Mouse (Mus musculus): Measurements from ENCODE around the gene Eftud2. TPM values are rescaled to one million over a fixed set of nuclear protein-coding genes. Genes with fewer than 3 reads are reported as not detected.

Gene Eftud2
- polyA plus RNA-seq, 1 experiment from 2014 or later: 233 TPM

DNA sequence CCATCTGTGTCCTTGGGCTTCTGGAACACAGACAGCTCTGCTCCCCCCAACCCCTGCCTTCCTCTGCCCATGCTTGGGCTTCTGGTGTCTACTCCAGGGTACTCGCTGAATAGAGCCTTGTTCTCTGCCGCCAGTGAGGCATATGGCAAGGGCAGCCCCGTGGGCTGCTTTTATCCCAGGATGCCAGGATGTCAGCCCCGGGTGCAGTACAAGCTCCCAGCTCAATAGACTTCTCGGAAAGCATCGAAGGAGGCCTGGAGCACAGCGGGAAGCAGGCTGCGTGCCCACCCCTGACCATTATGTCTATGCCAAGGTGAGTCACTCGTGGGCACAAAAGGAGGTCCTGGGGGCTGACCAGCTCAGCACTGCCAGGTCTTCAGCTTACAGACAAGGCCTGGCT lies 17.6 kb upstream of the Eftud2 start:
- no peaks in the 10 kb centered on the region for H3K36me3 ChIP-seq
- H3K9ac ChIP-seq: no peak overlapping the region; the same call in 1 of the 2 replicates
- ATAC-seq (ENCODE audit: insufficient number of reproducible peaks, insufficient read depth, low FRiP score, low TSS enrichment): no peak
- WGBS: 61% methylated on average over 9 of the region's 9 CpGs
- H3K27me3 ChIP-seq: peaks cover 29% of the 10 kb centered on the region
- 0 out of 2 replicates have a peak, but pooled peaks cover 2% of the 10 kb centered on the region for H3K4me1 ChIP-seq
- no peak overlapping the region for H3K27ac ChIP-seq
- H3K9me3 ChIP-seq: no peaks in the 10 kb centered on the region
- no peak overlapping the region for H3K4me3 ChIP-seq
- no peak overlapping the region for H3K4me2 ChIP-seq (replicated peaks)

DNA sequence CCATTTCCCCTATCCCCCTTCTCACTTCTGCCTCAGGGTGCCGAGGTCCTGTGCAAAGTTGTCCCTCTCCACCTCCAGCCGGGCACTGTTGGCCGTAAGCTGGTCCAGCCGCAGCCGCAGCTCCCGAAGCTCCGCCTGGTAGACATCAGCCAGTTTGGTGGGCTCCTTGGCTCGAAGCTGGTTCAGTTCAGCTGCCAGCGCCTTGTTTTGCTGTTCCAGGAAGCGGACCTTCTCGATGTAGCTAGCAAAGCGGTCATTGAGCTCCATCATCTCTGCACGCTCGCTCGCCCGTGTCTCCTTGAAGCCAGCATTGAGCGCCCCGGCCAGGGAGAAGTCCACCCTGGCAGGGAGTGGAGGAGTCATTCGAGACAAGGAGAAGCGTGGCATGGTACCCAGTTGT lies 15.9 kb upstream of the Eftud2 start:
- Histone ChIP-seq H3K4me2 (replicated peaks) (no peak overlapping the region), H3K36me3 (no peaks in the 10 kb centered on the region), H3K4me3 (no peak overlapping the region), H3K4me1 (0 out of 2 replicates have a peak, but pooled peaks cover 4% of the 10 kb centered on the region), H3K27me3 (peaks cover 42% of the 10 kb centered on the region), H3K27ac (no peak overlapping the region), H3K9me3 (no peaks in the 10 kb centered on the region), H3K9ac (no peak overlapping the region)
- no peak for ATAC-seq (ENCODE audit: insufficient number of reproducible peaks, insufficient read depth, low FRiP score, low TSS enrichment)
- 80% methylated on average over 20 of the region's 20 CpGs for WGBS

DNA sequence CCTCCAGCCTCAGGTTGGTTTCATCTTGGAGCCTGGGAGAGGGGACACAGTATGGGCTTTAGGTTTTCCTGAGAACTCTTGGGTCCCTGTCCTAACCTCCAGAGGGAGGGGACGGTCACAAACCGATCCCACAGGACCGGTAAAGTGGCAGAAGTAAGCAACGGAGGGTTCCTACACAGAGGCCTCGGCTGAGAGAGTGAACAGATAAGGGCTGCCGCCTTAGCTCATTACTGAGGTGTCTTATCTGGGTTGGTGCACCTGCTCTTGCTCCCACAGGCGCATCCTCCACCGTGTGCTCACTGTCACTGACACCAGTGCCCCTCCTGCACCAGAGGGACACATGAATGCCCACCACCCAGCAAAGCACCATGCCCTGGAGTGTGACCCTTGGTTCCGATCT lies 15.0 kb upstream of the Eftud2 start:
- no peak for ATAC-seq (ENCODE audit: insufficient number of reproducible peaks, insufficient read depth, low FRiP score, low TSS enrichment)
- no peak overlapping the region for H3K4me2 ChIP-seq (replicated peaks)
- no peak overlapping the region for H3K4me3 ChIP-seq
- H3K27me3 ChIP-seq: peaks cover 46% of the 10 kb centered on the region
- H3K9me3 ChIP-seq: no peaks in the 10 kb centered on the region
- 0 out of 2 replicates have a peak, but pooled peaks cover 4% of the 10 kb centered on the region for H3K4me1 ChIP-seq
- no peak overlapping the region for H3K27ac ChIP-seq
- no peaks in the 10 kb centered on the region for H3K36me3 ChIP-seq
- 79% methylated on average over 9 of the region's 9 CpGs for WGBS
- no peak overlapping the region for H3K9ac ChIP-seq

DNA sequence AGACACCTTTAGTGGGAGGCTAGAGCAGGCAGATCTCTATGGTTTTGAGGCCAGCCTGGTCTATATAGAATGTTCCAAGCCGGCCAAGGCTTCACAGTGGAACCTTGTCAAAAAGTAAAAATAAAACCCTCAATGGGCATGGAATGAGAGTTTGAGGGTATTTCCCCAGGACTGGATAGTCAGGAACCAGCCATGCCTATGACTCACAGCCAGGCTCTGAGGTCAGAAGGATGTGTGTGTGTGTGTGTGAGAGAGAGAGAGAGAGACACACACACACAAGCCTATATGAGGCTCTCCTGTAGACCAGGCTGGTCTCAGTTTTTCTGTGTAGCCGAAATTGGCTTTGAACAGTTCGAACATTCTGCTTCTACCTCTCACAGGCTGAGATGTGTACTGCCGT lies 13.9 kb upstream of the Eftud2 start:
- no peaks in the 10 kb centered on the region for H3K9me3 ChIP-seq
- no peak for ATAC-seq (ENCODE audit: insufficient number of reproducible peaks, insufficient read depth, low FRiP score, low TSS enrichment)
- WGBS: 84% methylated on average over 4 of the region's 4 CpGs
- 0 out of 2 replicates have a peak, but pooled peaks cover 4% of the 10 kb centered on the region for H3K4me1 ChIP-seq
- H3K27ac ChIP-seq: no peak overlapping the region
- no peak overlapping the region for H3K4me3 ChIP-seq
- H3K4me2 ChIP-seq (replicated peaks): no peak overlapping the region
- no peak overlapping the region for H3K9ac ChIP-seq
- no peaks in the 10 kb centered on the region for H3K36me3 ChIP-seq
- peaks cover 46% of the 10 kb centered on the region for H3K27me3 ChIP-seq

DNA sequence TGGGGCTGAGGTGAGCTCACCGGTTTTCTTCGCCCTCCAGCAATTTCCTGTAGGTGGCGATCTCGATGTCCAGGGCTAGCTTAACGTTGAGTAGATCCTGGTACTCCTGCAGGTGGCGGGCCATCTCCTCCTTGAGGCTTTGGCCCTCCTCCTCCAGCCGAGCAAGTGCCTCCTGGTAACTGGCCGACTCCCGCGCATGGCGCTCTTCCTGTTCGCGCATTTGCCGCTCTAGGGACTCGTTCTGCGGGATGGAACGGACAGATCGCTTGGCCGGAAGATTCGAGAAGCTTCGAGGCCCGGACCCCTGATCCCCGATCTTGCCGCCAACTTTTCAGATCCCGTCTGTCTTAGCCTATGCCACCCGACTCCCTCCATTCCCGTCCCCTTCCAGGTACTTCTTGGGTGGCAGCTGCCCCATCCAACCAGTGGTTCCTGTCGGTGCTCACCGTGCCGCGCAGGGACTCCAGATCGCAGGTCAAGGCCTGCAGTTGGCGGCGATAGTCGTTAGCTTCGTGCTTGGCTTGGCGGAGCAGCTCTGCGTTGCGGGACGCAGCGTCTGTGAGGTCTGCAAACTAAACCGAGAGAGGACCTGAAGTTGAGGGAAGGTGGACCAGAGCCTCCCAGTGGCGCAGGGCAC lies 12.3 kb upstream of the Eftud2 start:
- Histone ChIP-seq H3K9me3 (no peaks in the 10 kb centered on the region), H3K27ac (no peak overlapping the region), H3K4me1 (0 out of 2 replicates have a peak, but pooled peaks cover 6% of the 10 kb centered on the region), H3K27me3 (peaks cover 49% of the 10 kb centered on the region), H3K9ac (peak overlapping the region; percentile 41), H3K4me3 (peak overlapping the region; percentile 37), H3K36me3 (no peaks in the 10 kb centered on the region), H3K4me2 (replicated peaks) (peak overlapping the region; percentile 58)
- peak; percentile 72; the same call in 1 of the 2 replicates for ATAC-seq (ENCODE audit: insufficient number of reproducible peaks, insufficient read depth, low FRiP score, low TSS enrichment)
- WGBS: 2% methylated on average over 43 of the region's 43 CpGs

DNA sequence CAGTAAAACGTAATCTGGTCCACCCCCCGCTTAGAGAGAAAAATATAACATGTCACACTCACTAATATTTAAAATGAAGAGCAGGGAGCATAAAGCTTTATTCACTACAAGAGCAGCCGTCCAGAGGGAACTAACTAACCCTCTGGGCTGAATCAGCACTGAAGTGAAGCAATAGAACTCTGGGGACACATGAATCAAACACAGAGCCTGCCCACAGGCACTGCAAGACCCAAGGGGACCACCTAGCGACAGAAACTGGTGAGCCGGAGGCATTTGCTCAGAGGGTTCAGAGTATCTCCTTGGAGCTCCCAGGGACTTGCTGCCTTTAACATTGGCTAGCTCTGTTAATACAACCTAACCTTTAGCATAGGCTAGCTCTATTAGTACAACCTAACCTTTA lies 9.3 kb upstream of the Eftud2 start:
- no peak overlapping the region for H3K4me2 ChIP-seq (replicated peaks)
- no peak overlapping the region for H3K27ac ChIP-seq
- H3K9me3 ChIP-seq: no peaks in the 10 kb centered on the region
- 60% methylated on average over 5 of the region's 5 CpGs for WGBS
- ATAC-seq (ENCODE audit: insufficient number of reproducible peaks, insufficient read depth, low FRiP score, low TSS enrichment): no peak
- 0 out of 2 replicates have a peak, but pooled peaks cover 9% of the 10 kb centered on the region for H3K4me1 ChIP-seq
- H3K36me3 ChIP-seq: no peaks in the 10 kb centered on the region
- H3K27me3 ChIP-seq: peaks cover 32% of the 10 kb centered on the region
- H3K9ac ChIP-seq: no peak overlapping the region
- H3K4me3 ChIP-seq: no peak overlapping the region

DNA sequence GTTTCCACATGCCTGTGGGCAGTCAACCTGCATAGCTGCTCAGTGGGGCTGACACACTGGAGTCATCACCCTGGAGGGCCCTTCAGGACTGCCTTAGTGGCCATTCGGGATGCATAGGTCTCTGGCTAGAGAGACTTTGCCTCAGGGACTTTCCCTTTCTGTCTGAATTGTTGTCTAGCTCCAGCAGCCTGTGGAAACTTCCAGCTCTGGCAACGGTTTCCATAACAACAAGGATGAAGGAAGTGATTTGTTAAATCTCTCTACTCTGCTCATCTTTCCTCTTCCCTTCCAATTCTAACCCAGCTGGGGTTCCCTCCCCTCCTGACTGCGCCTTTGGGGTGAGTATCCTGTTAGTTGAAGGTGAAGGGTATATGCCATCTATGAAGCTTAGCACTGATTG lies 7.3 kb upstream of the Eftud2 start:
- H3K4me3 ChIP-seq: no peak overlapping the region
- ATAC-seq (ENCODE audit: insufficient number of reproducible peaks, insufficient read depth, low FRiP score, low TSS enrichment): no peak
- H3K4me2 ChIP-seq (replicated peaks): no peak overlapping the region
- H3K36me3 ChIP-seq: no peaks in the 10 kb centered on the region
- 0 out of 2 replicates have a peak, but pooled peaks cover 5% of the 10 kb centered on the region for H3K4me1 ChIP-seq
- H3K27me3 ChIP-seq: peaks cover 18% of the 10 kb centered on the region
- H3K9ac ChIP-seq: no peak overlapping the region
- no peaks in the 10 kb centered on the region for H3K9me3 ChIP-seq
- H3K27ac ChIP-seq: no peak overlapping the region
- WGBS: 43% methylated on average over 3 of the region's 3 CpGs

DNA sequence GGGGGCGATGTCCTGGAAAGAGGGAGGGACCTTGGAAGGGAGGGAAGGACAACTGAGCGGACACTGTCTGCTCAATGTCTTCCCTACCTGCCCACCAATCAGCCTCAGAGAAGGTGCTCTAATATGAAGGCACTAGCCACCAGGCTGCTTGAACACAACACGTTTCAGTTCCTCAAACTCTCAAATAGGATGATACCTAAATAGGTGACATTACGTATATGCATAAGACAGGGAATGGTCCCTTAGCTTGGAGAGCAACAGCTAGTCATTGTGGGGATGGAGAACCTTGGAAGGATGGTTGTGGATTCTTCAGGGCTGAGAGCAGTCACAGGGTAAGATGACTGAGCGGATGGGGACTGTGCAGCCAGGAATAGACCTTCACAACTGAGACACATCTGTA lies 6.6 kb upstream of the Eftud2 start:
- Histone ChIP-seq H3K4me2 (replicated peaks) (no peak overlapping the region), H3K36me3 (no peaks in the 10 kb centered on the region), H3K4me1 (0 out of 2 replicates have a peak, but pooled peaks cover 5% of the 10 kb centered on the region), H3K27me3 (peaks cover 11% of the 10 kb centered on the region), H3K9me3 (no peaks in the 10 kb centered on the region), H3K4me3 (no peak overlapping the region), H3K27ac (no peak overlapping the region), H3K9ac (no peak overlapping the region)
- no peak for ATAC-seq (ENCODE audit: insufficient number of reproducible peaks, insufficient read depth, low FRiP score, low TSS enrichment)
- 88% methylated on average over 5 of the region's 5 CpGs for WGBS

DNA sequence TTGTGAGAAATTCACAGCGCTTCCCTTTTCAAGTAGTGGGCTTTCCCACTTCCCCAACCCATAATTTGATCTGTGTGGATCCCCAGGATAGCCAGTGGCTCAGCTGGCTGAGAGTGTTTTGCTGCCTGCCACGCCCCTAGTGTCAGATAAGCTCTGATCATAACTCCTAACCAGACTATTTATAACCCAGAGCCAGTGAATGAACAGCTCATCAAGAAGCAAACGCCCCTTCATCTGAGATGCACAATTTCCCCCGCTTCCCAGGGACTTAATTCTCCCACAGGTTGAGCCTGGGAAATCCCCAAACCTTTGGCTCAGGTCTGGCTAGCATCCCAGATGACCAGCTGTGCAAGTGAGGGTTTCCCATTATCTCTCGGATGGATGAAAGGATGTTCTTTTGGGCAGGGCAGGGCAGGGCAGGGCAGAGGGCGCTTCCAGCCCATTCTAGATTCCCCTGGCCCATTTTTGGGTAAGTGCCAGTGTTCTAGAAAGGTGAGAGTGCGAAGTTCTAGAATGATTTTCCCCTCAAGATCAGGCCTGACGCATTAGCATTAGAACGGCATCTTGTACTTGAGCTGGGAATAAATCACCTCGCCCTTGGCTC lies 3.9 kb upstream of the Eftud2 start, which contains the start of gene Fam187a:
TSS of gene Fam187a (plus strand) at position 554 of the 604 bp plus-strand sequence.
- Histone ChIP-seq H3K9ac (no peak within 1 kb of the TSS), H3K36me3 (no peaks in the 10 kb centered on the region), H3K27ac (no peak within 1 kb of the TSS), H3K4me2 (replicated peaks) (no peak within 1 kb of the TSS), H3K4me1 (peaks cover 15% of the 10 kb centered on the region), H3K27me3 (peaks cover 3% of the 10 kb centered on the region), H3K4me3 (no peak within 1 kb of the TSS), H3K9me3 (no peaks in the 10 kb centered on the region)
- WGBS: 58% methylated on average over 10 of the region's 10 CpGs
- ATAC-seq (ENCODE audit: insufficient number of reproducible peaks, insufficient read depth, low FRiP score, low TSS enrichment): no peak

DNA sequence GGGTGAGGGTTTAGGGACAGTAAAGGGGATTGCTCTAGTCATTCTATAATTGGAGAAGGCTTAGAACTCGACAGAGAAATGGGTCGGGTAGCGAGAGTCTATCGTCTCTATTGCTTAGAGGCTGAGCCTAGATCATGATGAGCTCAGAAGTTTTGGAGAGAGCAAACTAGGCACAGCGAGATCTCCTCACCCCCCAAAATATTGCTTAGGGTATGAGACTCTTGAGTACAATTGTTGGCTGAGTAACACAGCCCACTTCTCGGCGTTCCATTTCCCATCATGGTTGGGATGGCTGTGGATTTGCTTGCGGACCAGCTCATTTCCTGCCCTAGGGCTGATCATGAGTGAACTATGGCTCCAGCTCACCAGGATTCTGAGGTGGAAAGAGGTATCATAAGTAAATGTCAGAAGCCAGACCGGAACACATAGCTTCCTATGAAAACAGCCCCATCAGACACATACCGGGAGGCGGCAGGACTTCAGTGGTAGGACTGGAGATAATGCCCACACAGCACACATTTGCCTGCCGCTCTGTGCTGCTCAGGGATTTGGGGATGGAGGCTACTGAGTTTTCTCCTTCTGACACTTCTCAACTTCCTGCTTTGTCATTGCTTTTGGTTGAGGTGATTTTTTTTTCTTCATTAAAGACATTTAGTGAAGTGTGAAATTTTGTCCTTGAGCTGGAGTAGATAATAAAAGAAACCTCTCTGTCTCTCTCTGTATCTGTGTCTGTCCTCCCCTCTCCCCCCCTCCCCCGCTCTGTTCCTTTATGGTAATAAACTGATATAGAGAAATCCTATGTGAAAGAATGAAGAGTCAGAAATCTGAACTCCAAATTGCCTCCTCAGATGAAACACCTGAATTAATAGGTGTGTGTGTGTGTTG lies 771 bp upstream of the Eftud2 start:
- H3K36me3 ChIP-seq: peaks cover 9% of the 10 kb centered on the region
- peak overlapping the region; percentile 75 for H3K4me2 ChIP-seq (replicated peaks)
- H3K9ac ChIP-seq: peak overlapping the region; percentile 85
- WGBS: 15% methylated on average over 13 of the region's 13 CpGs
- H3K27me3 ChIP-seq: no peaks in the 10 kb centered on the region; the same call in 1 of the 2 replicates
- peak overlapping the region; percentile 74 for H3K4me3 ChIP-seq
- no peaks in the 10 kb centered on the region for H3K9me3 ChIP-seq
- H3K4me1 ChIP-seq: peaks cover 15% of the 10 kb centered on the region
- ATAC-seq (ENCODE audit: insufficient number of reproducible peaks, insufficient read depth, low FRiP score, low TSS enrichment): no peak
- peak overlapping the region; percentile 80 for H3K27ac ChIP-seq

DNA sequence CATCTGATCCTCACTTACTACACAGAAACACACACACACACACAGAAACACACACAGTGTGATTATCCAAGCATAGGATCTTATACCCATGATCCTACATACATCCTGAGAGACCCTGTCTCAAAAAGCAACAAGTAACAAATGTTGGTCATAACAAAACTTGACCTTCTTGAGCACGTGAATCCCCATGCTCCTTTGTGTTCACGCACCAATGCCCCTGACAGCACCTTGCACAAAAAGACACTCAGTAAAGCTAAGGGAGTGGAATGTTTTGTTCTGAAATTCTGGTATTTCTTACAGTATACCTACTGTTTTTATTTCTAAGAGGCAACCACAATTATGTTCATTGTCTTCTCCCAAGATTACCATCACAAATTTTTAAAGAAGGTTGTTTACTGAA lies 1.2 kb downstream of the Eftud2 start:
- Histone ChIP-seq H3K9me3 (no peaks in the 10 kb centered on the region), H3K27ac (no peak overlapping the region), H3K9ac (peak overlapping the region; percentile 85; the same call in 1 of the 2 replicates), H3K4me1 (peaks cover 15% of the 10 kb centered on the region), H3K4me3 (peak overlapping the region; percentile 74; the same call in 1 of the 2 replicates), H3K27me3 (no peaks in the 10 kb centered on the region), H3K36me3 (peaks cover 25% of the 10 kb centered on the region), H3K4me2 (replicated peaks) (peak overlapping the region; percentile 75)
- ATAC-seq (ENCODE audit: insufficient number of reproducible peaks, insufficient read depth, low FRiP score, low TSS enrichment): no peak
- WGBS: 77% methylated on average over 2 of the region's 2 CpGs

All from embryonic facial prominence, embryonic 12.5 days (tissue).